Mouse (Mus musculus) C2C12 (cell line): ENCODE data around the gene Vav1.

Experiments
- CEBPB ChIP-seq: IDR thresholded peaks from one replicate; pipeline ENCODE4 v1.6.1; 2011; ENCODE audit warnings: low read depth, mild to moderate bottlenecking, control low read depth, moderate library complexity
- CTCF ChIP-seq: IDR thresholded peaks from one replicate; pipeline ENCODE4 v1.5.1; 2011; ENCODE audit not compliant: control insufficient read depth, insufficient read depth, insufficient read length
- FOSL1 ChIP-seq: IDR thresholded peaks from one replicate; pipeline ENCODE4 v1.8.0; 2011; ENCODE audit warnings: mild to moderate bottlenecking, low read length; ENCODE audit not compliant: poor library complexity, insufficient read depth, severe bottlenecking
- MAX ChIP-seq: IDR thresholded peaks from one replicate; pipeline ENCODE4 v1.6.1; 2011; ENCODE audit warnings: mild to moderate bottlenecking, control low read depth
- MYOD1 ChIP-seq: IDR thresholded peaks from one replicate; pipeline ENCODE4 v1.6.1; 2011; ENCODE audit warnings: low read depth; ENCODE audit not compliant: control insufficient read depth, insufficient read length
- MYOG ChIP-seq: IDR thresholded peaks from one replicate; pipeline ENCODE4 v1.6.1; 2011; ENCODE audit not compliant: control insufficient read depth, insufficient read length; ENCODE audit errors: extremely low read depth
- USF1 ChIP-seq: IDR thresholded peaks from one replicate; pipeline ENCODE4 v1.6.1; 2011; ENCODE audit warnings: low read depth, mild to moderate bottlenecking, control low read depth, moderate library complexity

- TF ChIP-seq CTCF (no peak), MYOD1 (no peak), CEBPB (no peak), USF1 (no peak), MAX (no peak), MYOG (no peak), FOSL1 (no peak)
Observed at GRCm38 (mm10) chr17:57347017-57347416, 68.1 kb downstream of the Vav1 start.
